Mouse (Mus musculus) hindbrain, embryonic 13.5 days (tissue): Measurements from ENCODE around the gene Ankrd55. TPM values are rescaled to one million over a fixed set of nuclear protein-coding genes. Genes with fewer than 3 reads are reported as not detected.

Source experiments
- ATAC-seq: fragments of 200-750 bp; cut with Nextera tagmentation; 2 replicates; pipeline ENCODE4 v1.8.0; 2017; ENCODE audit warnings: moderate TSS enrichment; ENCODE audit not compliant: low FRiP score
- H3K27ac ChIP-seq: fragments of 300-500 bp; sonication (generic); 2 replicates; pipeline ENCODE4 v1.5.1; 2015; ENCODE audit warnings: inconsistent platforms, mild to moderate bottlenecking, moderate library complexity
- H3K27me3 ChIP-seq: fragments of 300-500 bp; sonication (generic); 2 replicates; pipeline ENCODE4 v1.6.1; 2015; ENCODE audit warnings: mild to moderate bottlenecking, inconsistent platforms
- H3K36me3 ChIP-seq: fragments of 300-500 bp; sonication (generic); 2 replicates; pipeline ENCODE4 v1.6.1; 2015; ENCODE audit warnings: mild to moderate bottlenecking, inconsistent platforms
- H3K4me1 ChIP-seq: fragments of 300-500 bp; sonication (generic); replicated peaks from 2 replicates; pipeline ENCODE4 v1.6.1; 2015; ENCODE audit warnings: inconsistent platforms
- H3K4me2 ChIP-seq: fragments of 300-500 bp; sonication (generic); 2 replicates; pipeline ENCODE4 v1.6.1; 2015; ENCODE audit warnings: inconsistent platforms, mild to moderate bottlenecking, moderate library complexity
- H3K4me3 ChIP-seq: fragments of 300-500 bp; sonication (generic); 2 replicates; pipeline ENCODE4 v1.5.1; 2015; ENCODE audit warnings: mild to moderate bottlenecking, inconsistent platforms
- H3K9ac ChIP-seq: fragments of 300-500 bp; sonication (generic); 2 replicates; pipeline ENCODE4 v1.6.1; 2015; ENCODE audit warnings: mild to moderate bottlenecking, inconsistent platforms
- H3K9me3 ChIP-seq: fragments of 300-500 bp; sonication (generic); 2 replicates; pipeline ENCODE4 v1.6.1; 2016; ENCODE audit warnings: inconsistent platforms
- WGBS: fragments of 180-500 bp; shearing (Covaris S2); methylation state at CpG from one replicate; pipeline ENCODE4 v1.1.7; 2015; 5-methylcytosine and 5-hydroxymethylcytosine counted together
- polyA plus RNA-seq: library from polyadenylated mRNA; unstranded; fragments of >200 nt; fragmentation: Nextera tagmentation; extraction: Ambion mirVana; gene quantifications from 2 replicates; pipeline ENCODE4 v1.2.1, GENCODE M21; 2015

Gene Ankrd55
- polyA plus RNA-seq, 1 experiment from 2014 or later: 4.8 TPM

GRCm38 (mm10) chr13:112388176-112388575, 99.9 kb downstream of the Ankrd55 start:
- no peak overlapping the region for H3K4me3 ChIP-seq
- H3K9ac ChIP-seq: no peak overlapping the region
- H3K27ac ChIP-seq: no peak overlapping the region
- no peak overlapping the region for H3K4me2 ChIP-seq
- 92% methylated on average over 3 of the region's 3 CpGs for WGBS
- no peaks in the 10 kb centered on the region for H3K27me3 ChIP-seq
- H3K9me3 ChIP-seq: no peaks in the 10 kb centered on the region
- no peaks in the 10 kb centered on the region for H3K4me1 ChIP-seq
- ATAC-seq: no peak
- H3K36me3 ChIP-seq: no peaks in the 10 kb centered on the region

GRCm38 (mm10) chr13:112390206-112390605, 102.0 kb downstream of the Ankrd55 start:
- 96% methylated on average over 1 of the region's 1 CpGs for WGBS

GRCm38 (mm10) chr13:112391354-112391753, 103.1 kb downstream of the Ankrd55 start:
- Histone ChIP-seq H3K4me2 (no peak overlapping the region), H3K9me3 (no peaks in the 10 kb centered on the region), H3K4me3 (no peak overlapping the region), H3K9ac (no peak overlapping the region), H3K27ac (no peak overlapping the region), H3K4me1 (no peaks in the 10 kb centered on the region), H3K27me3 (no peaks in the 10 kb centered on the region), H3K36me3 (no peaks in the 10 kb centered on the region)
- WGBS: 81% methylated on average over 3 of the region's 3 CpGs
- no peak for ATAC-seq

More at GRCm38 (mm10) chr13:112390206-112390605, 102.0 kb downstream of the Ankrd55 start:
- Histone ChIP-seq H3K27ac (no peak overlapping the region), H3K36me3 (no peaks in the 10 kb centered on the region), H3K9me3 (no peaks in the 10 kb centered on the region), H3K9ac (no peak overlapping the region), H3K27me3 (no peaks in the 10 kb centered on the region), H3K4me1 (no peaks in the 10 kb centered on the region), H3K4me2 (no peak overlapping the region), H3K4me3 (no peak overlapping the region)
- no peak for ATAC-seq

- no peak overlapping the region for H3K9ac ChIP-seq
- no peaks in the 10 kb centered on the region for H3K36me3 ChIP-seq
- no peak overlapping the region for H3K27ac ChIP-seq
- H3K4me2 ChIP-seq: no peak overlapping the region
- no peaks in the 10 kb centered on the region for H3K27me3 ChIP-seq
- 0 out of 2 replicates have a peak, but pooled peaks cover 5% of the 10 kb centered on the region for H3K4me1 ChIP-seq
- ATAC-seq: no peak
- no peak overlapping the region for H3K4me3 ChIP-seq
- no peaks in the 10 kb centered on the region for H3K9me3 ChIP-seq
- WGBS: 87% methylated on average over 2 of the region's 2 CpGs
Observed at GRCm38 (mm10) chr13:112393356-112393755, 105.1 kb downstream of the Ankrd55 start.

- Histone ChIP-seq H3K27ac (no peak overlapping the region), H3K27me3 (no peaks in the 10 kb centered on the region), H3K4me1 (0 out of 2 replicates have a peak, but pooled peaks cover 5% of the 10 kb centered on the region), H3K4me2 (no peak overlapping the region), H3K36me3 (no peaks in the 10 kb centered on the region), H3K9me3 (no peaks in the 10 kb centered on the region), H3K4me3 (no peak overlapping the region), H3K9ac (no peak overlapping the region)
- no peak for ATAC-seq
- 75% methylated on average over 9 of the region's 9 CpGs for WGBS
Observed at GRCm38 (mm10) chr13:112394271-112394670, 106.0 kb downstream of the Ankrd55 start.

GRCm38 (mm10) chr13:112404723-112405122, 116.5 kb downstream of the Ankrd55 start:
- Histone ChIP-seq H3K27me3 (no peaks in the 10 kb centered on the region), H3K4me1 (no peaks in the 10 kb centered on the region), H3K9me3 (no peaks in the 10 kb centered on the region), H3K27ac (no peak overlapping the region), H3K4me3 (no peak overlapping the region), H3K4me2 (no peak overlapping the region), H3K9ac (no peak overlapping the region), H3K36me3 (no peaks in the 10 kb centered on the region)
- no peak for ATAC-seq
- WGBS: 92% methylated on average over 3 of the region's 3 CpGs

- Histone ChIP-seq H3K4me1 (no peaks in the 10 kb centered on the region), H3K27me3 (no peaks in the 10 kb centered on the region), H3K4me2 (no peak overlapping the region), H3K36me3 (no peaks in the 10 kb centered on the region), H3K4me3 (no peak overlapping the region), H3K9ac (no peak overlapping the region), H3K27ac (no peak overlapping the region), H3K9me3 (no peaks in the 10 kb centered on the region)
- 77% methylated on average over 1 of the region's 1 CpGs for WGBS
- ATAC-seq: no peak
Observed at GRCm38 (mm10) chr13:112405184-112405583, 116.9 kb downstream of the Ankrd55 start.

- H3K9ac ChIP-seq: no peak overlapping the region
- 83% methylated on average over 2 of the region's 2 CpGs for WGBS
- no peak overlapping the region for H3K4me2 ChIP-seq
- H3K36me3 ChIP-seq: no peaks in the 10 kb centered on the region
- H3K4me3 ChIP-seq: no peak overlapping the region
- no peaks in the 10 kb centered on the region for H3K4me1 ChIP-seq
- no peak for ATAC-seq
- no peak overlapping the region for H3K27ac ChIP-seq
- H3K9me3 ChIP-seq: no peaks in the 10 kb centered on the region
- no peaks in the 10 kb centered on the region for H3K27me3 ChIP-seq
Observed at GRCm38 (mm10) chr13:112406618-112407017, 118.4 kb downstream of the Ankrd55 start.

- no peaks in the 10 kb centered on the region for H3K4me1 ChIP-seq
- WGBS: 92% methylated on average over 3 of the region's 3 CpGs
- no peak overlapping the region for H3K4me3 ChIP-seq
- H3K27me3 ChIP-seq: no peaks in the 10 kb centered on the region
- no peak overlapping the region for H3K9ac ChIP-seq
- no peaks in the 10 kb centered on the region for H3K36me3 ChIP-seq
- no peak overlapping the region for H3K27ac ChIP-seq
- no peaks in the 10 kb centered on the region for H3K9me3 ChIP-seq
- H3K4me2 ChIP-seq: no peak overlapping the region
- no peak for ATAC-seq
Observed at GRCm38 (mm10) chr13:112407181-112407700, 119.0 kb downstream of the Ankrd55 start.

- no peak overlapping the region for H3K4me2 ChIP-seq
- no peaks in the 10 kb centered on the region for H3K4me1 ChIP-seq
- 85% methylated on average over 9 of the region's 9 CpGs for WGBS
- no peak overlapping the region for H3K9ac ChIP-seq
- no peaks in the 10 kb centered on the region for H3K27me3 ChIP-seq
- no peaks in the 10 kb centered on the region for H3K36me3 ChIP-seq
- H3K9me3 ChIP-seq: no peaks in the 10 kb centered on the region
- no peak overlapping the region for H3K27ac ChIP-seq
- no peak overlapping the region for H3K4me3 ChIP-seq
- ATAC-seq: no peak
Observed at GRCm38 (mm10) chr13:112407776-112408490, 119.7 kb downstream of the Ankrd55 start.

GRCm38 (mm10) chr13:112408701-112409100, 120.5 kb downstream of the Ankrd55 start:
- no peaks in the 10 kb centered on the region for H3K36me3 ChIP-seq
- H3K9me3 ChIP-seq: no peaks in the 10 kb centered on the region
- H3K4me3 ChIP-seq: no peak overlapping the region
- H3K4me2 ChIP-seq: no peak overlapping the region
- 88% methylated on average over 4 of the region's 4 CpGs for WGBS
- ATAC-seq: no peak
- no peaks in the 10 kb centered on the region for H3K4me1 ChIP-seq
- no peak overlapping the region for H3K9ac ChIP-seq
- no peak overlapping the region for H3K27ac ChIP-seq
- H3K27me3 ChIP-seq: no peaks in the 10 kb centered on the region

- Histone ChIP-seq H3K27me3 (no peaks in the 10 kb centered on the region), H3K4me1 (no peaks in the 10 kb centered on the region), H3K9ac (no peak overlapping the region), H3K27ac (no peak overlapping the region), H3K9me3 (no peaks in the 10 kb centered on the region), H3K4me2 (no peak overlapping the region), H3K36me3 (no peaks in the 10 kb centered on the region), H3K4me3 (no peak overlapping the region)
- 84% methylated on average over 2 of the region's 2 CpGs for WGBS
- no peak for ATAC-seq
Observed at GRCm38 (mm10) chr13:112409331-112409730, 121.1 kb downstream of the Ankrd55 start.

- Histone ChIP-seq H3K4me2 (no peak overlapping the region), H3K27me3 (no peaks in the 10 kb centered on the region), H3K36me3 (no peaks in the 10 kb centered on the region), H3K9ac (no peak overlapping the region), H3K9me3 (no peaks in the 10 kb centered on the region), H3K4me1 (no peaks in the 10 kb centered on the region), H3K27ac (no peak overlapping the region), H3K4me3 (no peak overlapping the region)
- 91% methylated on average over 1 of the region's 1 CpGs for WGBS
- no peak for ATAC-seq
Observed at GRCm38 (mm10) chr13:112409851-112410250, 121.6 kb downstream of the Ankrd55 start.
